Mouse (Mus musculus): ENCODE measurements around the gene Cldn34b3.
"Not testable (repeated sequence)": the region's sequence is repeated elsewhere in the genome, so short reads cannot be mapped to it uniquely, and the experiment has no call there.

Gene Cldn34b3

DNA sequence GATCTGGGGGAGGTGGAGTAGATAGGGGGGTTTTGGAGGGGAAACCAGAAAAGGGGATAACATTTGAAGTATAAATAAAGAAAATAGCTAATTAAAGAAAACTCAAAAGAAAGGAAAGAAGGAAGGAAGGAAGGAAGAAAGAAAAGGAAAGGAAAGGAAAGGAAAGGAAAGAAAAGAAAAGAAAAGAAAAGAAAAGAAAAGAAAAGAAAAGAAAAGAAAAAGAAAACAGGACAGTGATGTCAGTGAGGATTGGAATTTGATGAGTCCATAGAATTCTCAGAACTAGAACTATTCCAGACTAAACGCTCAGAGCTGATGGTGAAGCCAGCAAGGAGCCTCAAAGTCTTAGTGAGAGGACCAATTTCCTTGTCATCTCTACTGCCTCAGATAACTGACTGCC, at the start of gene Cldn34b3:
TSS of gene Cldn34b3 (plus strand) at position 301 of the 400 bp plus-strand sequence.
- DNase-seq (ENCODE audit: low read depth, low spot score) = not testable (repeated sequence)

Measured in CD4-positive helper T cell, adult 2 months (primary cell).